Mouse (Mus musculus): ENCODE data around the gene Proca1. TPM values are rescaled to one million over a fixed set of nuclear protein-coding genes. Genes with fewer than 3 reads are reported as not detected.

Proca1 gene
- polyA plus RNA-seq, 1 experiment from 2014 or later, result 1.7 TPM

GRCm38 (mm10) chr11:78205361-78206206 lies 12.4 kb downstream of the Proca1 start:
- H3K4me3 ChIP-seq (ENCODE audit: low read depth, low read length), result no peak overlapping the region
- DNase-seq (ENCODE audit: low spot score), result no peak
- H3K4me1 ChIP-seq (ENCODE audit: control insufficient read depth, insufficient read depth, low read length), result no peaks in the 10 kb centered on the region
- H3K9me3 ChIP-seq (replicated peaks; ENCODE audit: control insufficient read depth, low read length), result no peaks in the 10 kb centered on the region
- H3K9ac ChIP-seq (replicated peaks; ENCODE audit: low read length), result no peak overlapping the region
- WGBS, result 82% methylated on average over 13 of the region's 13 CpGs
- H3K27me3 ChIP-seq (ENCODE audit: control insufficient read depth, insufficient read depth, low read length), result no peaks in the 10 kb centered on the region
- ATAC-seq (replicated peaks; ENCODE audit: insufficient number of reproducible peaks, low FRiP score, low TSS enrichment, low read depth), result no peak
- no peak overlapping the region for H3K27ac ChIP-seq (replicated peaks; ENCODE audit: low read depth, low read length)
- H3K4me2 ChIP-seq (ENCODE audit: low read depth, low read length), result no peak overlapping the region
- H3K36me3 ChIP-seq (replicated peaks; ENCODE audit: control insufficient read depth, insufficient read depth, low read depth, low read length), result peaks cover 16% of the 10 kb centered on the region

GRCm38 (mm10) chr11:78207190-78207589 lies 14.0 kb downstream of the Proca1 start:
- H3K4me3 ChIP-seq (ENCODE audit: low read depth, low read length), result no peak overlapping the region
- H3K4me2 ChIP-seq (ENCODE audit: low read depth, low read length), result no peak overlapping the region
- H3K9me3 ChIP-seq (replicated peaks; ENCODE audit: control insufficient read depth, low read length), result no peaks in the 10 kb centered on the region
- ATAC-seq (replicated peaks; ENCODE audit: insufficient number of reproducible peaks, low FRiP score, low TSS enrichment, low read depth) (no peak), DNase-seq (ENCODE audit: low spot score) (no peak)
- no peaks in the 10 kb centered on the region for H3K27me3 ChIP-seq (ENCODE audit: control insufficient read depth, insufficient read depth, low read length)
- H3K36me3 ChIP-seq (replicated peaks; ENCODE audit: control insufficient read depth, insufficient read depth, low read depth, low read length), result peaks cover 21% of the 10 kb centered on the region
- no peak overlapping the region for H3K9ac ChIP-seq (replicated peaks; ENCODE audit: low read length)
- H3K4me1 ChIP-seq (ENCODE audit: control insufficient read depth, insufficient read depth, low read length), result no peaks in the 10 kb centered on the region
- no peak overlapping the region for H3K27ac ChIP-seq (replicated peaks; ENCODE audit: low read depth, low read length)
- 87% methylated on average over 7 of the region's 7 CpGs for WGBS

- H3K4me2 ChIP-seq (ENCODE audit: low read depth, low read length), result no peak overlapping the region
- DNase-seq (ENCODE audit: low spot score) (no peak), ATAC-seq (replicated peaks; ENCODE audit: insufficient number of reproducible peaks, low FRiP score, low TSS enrichment, low read depth) (no peak)
- 95% methylated on average over 6 of the region's 6 CpGs for WGBS
- no peak overlapping the region for H3K9ac ChIP-seq (replicated peaks; ENCODE audit: low read length)
- H3K4me3 ChIP-seq (ENCODE audit: low read depth, low read length), result no peak overlapping the region
- no peaks in the 10 kb centered on the region for H3K9me3 ChIP-seq (replicated peaks; ENCODE audit: control insufficient read depth, low read length)
- peaks cover 28% of the 10 kb centered on the region for H3K36me3 ChIP-seq (replicated peaks; ENCODE audit: control insufficient read depth, insufficient read depth, low read depth, low read length)
- no peaks in the 10 kb centered on the region for H3K4me1 ChIP-seq (ENCODE audit: control insufficient read depth, insufficient read depth, low read length)
- no peak overlapping the region for H3K27ac ChIP-seq (replicated peaks; ENCODE audit: low read depth, low read length)
- H3K27me3 ChIP-seq (ENCODE audit: control insufficient read depth, insufficient read depth, low read length), result no peaks in the 10 kb centered on the region
Observed at GRCm38 (mm10) chr11:78209886-78210285, 16.7 kb downstream of the Proca1 start.

- no peak for ATAC-seq (replicated peaks; ENCODE audit: insufficient number of reproducible peaks, low FRiP score, low TSS enrichment, low read depth)
- WGBS, result 72% methylated on average over 7 of the region's 7 CpGs
- H3K27ac ChIP-seq (replicated peaks; ENCODE audit: low read depth, low read length), result no peak overlapping the region
- H3K9me3 ChIP-seq (replicated peaks; ENCODE audit: control insufficient read depth, low read length), result no peaks in the 10 kb centered on the region
- H3K4me3 ChIP-seq (ENCODE audit: low read depth, low read length), result no peak overlapping the region
- no peak for DNase-seq (ENCODE audit: low spot score)
- H3K9ac ChIP-seq (replicated peaks; ENCODE audit: low read length), result no peak overlapping the region
- no peaks in the 10 kb centered on the region for H3K4me1 ChIP-seq (ENCODE audit: control insufficient read depth, insufficient read depth, low read length)
- H3K27me3 ChIP-seq (ENCODE audit: control insufficient read depth, insufficient read depth, low read length), result no peaks in the 10 kb centered on the region
- H3K4me2 ChIP-seq (ENCODE audit: low read depth, low read length), result no peak overlapping the region
- H3K36me3 ChIP-seq (replicated peaks; ENCODE audit: control insufficient read depth, insufficient read depth, low read depth, low read length), result peaks cover 30% of the 10 kb centered on the region
Observed at GRCm38 (mm10) chr11:78210615-78211014, 17.4 kb downstream of the Proca1 start.

GRCm38 (mm10) chr11:78211513-78211912 lies 18.3 kb downstream of the Proca1 start:
- WGBS, result 89% methylated on average over 5 of the region's 5 CpGs
- H3K4me1 ChIP-seq (ENCODE audit: control insufficient read depth, insufficient read depth, low read length), result no peaks in the 10 kb centered on the region
- H3K9me3 ChIP-seq (replicated peaks; ENCODE audit: control insufficient read depth, low read length), result no peaks in the 10 kb centered on the region
- no peak overlapping the region for H3K4me2 ChIP-seq (ENCODE audit: low read depth, low read length)
- peaks cover 31% of the 10 kb centered on the region for H3K36me3 ChIP-seq (replicated peaks; ENCODE audit: control insufficient read depth, insufficient read depth, low read depth, low read length)
- no peak overlapping the region for H3K9ac ChIP-seq (replicated peaks; ENCODE audit: low read length)
- no peaks in the 10 kb centered on the region for H3K27me3 ChIP-seq (ENCODE audit: control insufficient read depth, insufficient read depth, low read length)
- H3K27ac ChIP-seq (replicated peaks; ENCODE audit: low read depth, low read length), result no peak overlapping the region
- ATAC-seq (replicated peaks; ENCODE audit: insufficient number of reproducible peaks, low FRiP score, low TSS enrichment, low read depth) (no peak), DNase-seq (ENCODE audit: low spot score) (no peak)
- H3K4me3 ChIP-seq (ENCODE audit: low read depth, low read length), result no peak overlapping the region

GRCm38 (mm10) chr11:78213086-78213817 lies 20.1 kb downstream of the Proca1 start:
- Histone ChIP-seq H3K4me2 (ENCODE audit: low read depth, low read length) (no peak overlapping the region), H3K36me3 (replicated peaks; ENCODE audit: control insufficient read depth, insufficient read depth, low read depth, low read length) (peaks cover 31% of the 10 kb centered on the region), H3K27me3 (ENCODE audit: control insufficient read depth, insufficient read depth, low read length) (no peaks in the 10 kb centered on the region), H3K27ac (replicated peaks; ENCODE audit: low read depth, low read length) (no peak overlapping the region), H3K9me3 (replicated peaks; ENCODE audit: control insufficient read depth, low read length) (no peaks in the 10 kb centered on the region), H3K4me3 (ENCODE audit: low read depth, low read length) (no peak overlapping the region), H3K4me1 (ENCODE audit: control insufficient read depth, insufficient read depth, low read length) (no peaks in the 10 kb centered on the region), H3K9ac (replicated peaks; ENCODE audit: low read length) (no peak overlapping the region)
- DNase-seq (ENCODE audit: low spot score), result no peak
- ATAC-seq (replicated peaks; ENCODE audit: insufficient number of reproducible peaks, low FRiP score, low TSS enrichment, low read depth), result no peak
- WGBS, result 95% methylated on average over 14 of the region's 14 CpGs

- 89% methylated on average over 11 of the region's 11 CpGs for WGBS
- H3K27ac ChIP-seq (replicated peaks; ENCODE audit: low read depth, low read length), result no peak overlapping the region
- H3K4me2 ChIP-seq (ENCODE audit: low read depth, low read length), result no peak overlapping the region
- H3K27me3 ChIP-seq (ENCODE audit: control insufficient read depth, insufficient read depth, low read length), result no peaks in the 10 kb centered on the region
- H3K36me3 ChIP-seq (replicated peaks; ENCODE audit: control insufficient read depth, insufficient read depth, low read depth, low read length), result peaks cover 21% of the 10 kb centered on the region
- ATAC-seq (replicated peaks; ENCODE audit: insufficient number of reproducible peaks, low FRiP score, low TSS enrichment, low read depth) (no peak), DNase-seq (ENCODE audit: low spot score) (no peak)
- no peak overlapping the region for H3K9ac ChIP-seq (replicated peaks; ENCODE audit: low read length)
- no peak overlapping the region for H3K4me3 ChIP-seq (ENCODE audit: low read depth, low read length)
- H3K9me3 ChIP-seq (replicated peaks; ENCODE audit: control insufficient read depth, low read length), result no peaks in the 10 kb centered on the region
- no peaks in the 10 kb centered on the region for H3K4me1 ChIP-seq (ENCODE audit: control insufficient read depth, insufficient read depth, low read length)
Observed at GRCm38 (mm10) chr11:78215709-78216317, 22.6 kb downstream of the Proca1 start.

- Histone ChIP-seq H3K4me2 (ENCODE audit: low read depth, low read length) (no peak overlapping the region), H3K9me3 (replicated peaks; ENCODE audit: control insufficient read depth, low read length) (no peaks in the 10 kb centered on the region), H3K4me3 (ENCODE audit: low read depth, low read length) (no peak overlapping the region), H3K27ac (replicated peaks; ENCODE audit: low read depth, low read length) (no peak overlapping the region), H3K9ac (replicated peaks; ENCODE audit: low read length) (no peak overlapping the region), H3K4me1 (ENCODE audit: control insufficient read depth, insufficient read depth, low read length) (no peaks in the 10 kb centered on the region), H3K27me3 (ENCODE audit: control insufficient read depth, insufficient read depth, low read length) (no peaks in the 10 kb centered on the region), H3K36me3 (replicated peaks; ENCODE audit: control insufficient read depth, insufficient read depth, low read depth, low read length) (peaks cover 26% of the 10 kb centered on the region)
- ATAC-seq (replicated peaks; ENCODE audit: insufficient number of reproducible peaks, low FRiP score, low TSS enrichment, low read depth), result no peak
- 90% methylated on average over 4 of the region's 4 CpGs for WGBS
- DNase-seq (ENCODE audit: low spot score), result no peak
Observed at GRCm38 (mm10) chr11:78223586-78223985, 30.4 kb downstream of the Proca1 start.
